Mouse (Mus musculus) ES-Bruce4 (cell line): ENCODE data around the gene Orm3.

Experiments
- CTCF ChIP-seq: IDR thresholded peaks from one replicate; pipeline ENCODE4 v1.8.1; 2011; ENCODE audit warnings: low read depth, low read length
- EP300 ChIP-seq: IDR thresholded peaks from 2 replicates; pipeline ENCODE4 v1.6.1; 2011; ENCODE audit warnings: low read depth, low read length; ENCODE audit not compliant: insufficient read depth
- POLR2A ChIP-seq: IDR thresholded peaks from one replicate; pipeline ENCODE4 v1.8.1; 2011; ENCODE audit warnings: low read length; ENCODE audit not compliant: insufficient read depth

- TF ChIP-seq CTCF (no peak), EP300 (no peak), POLR2A (no peak)
Observed at GRCm38 (mm10) chr4:63385253-63385652, 29.3 kb downstream of the Orm3 start.
